Mouse (Mus musculus) heart, adult 8-10 months (tissue): ENCODE measurements around the gene Akt3. TPM values are rescaled to one million over a fixed set of nuclear protein-coding genes. Genes with fewer than 3 reads are reported as not detected.

Experiments
- DNase-seq: peaks from one replicate; pipeline ENCODE4 v3.0.0; 2022; ENCODE audit warnings: low spot score
- total RNA-seq, 4 experiments: library from RNA; stranded (reverse); gene quantifications; 2 replicates each; pipeline ENCODE4 v1.2.4; 2022

Gene Akt3
- total RNA-seq, 4 experiments from 2014 or later, result 16.6 to 19.8 (median 18.6) TPM

- peak; percentile 62 for DNase-seq
Measured at GRCm38 (mm10) chr1:177188708-177189107, 69.3 kb downstream of the Akt3 start.

- DNase-seq, result no peak
Measured at GRCm38 (mm10) chr1:177186751-177187150, 71.3 kb downstream of the Akt3 start.

- DNase-seq, result no peak
Measured at GRCm38 (mm10) chr1:177179635-177180034, 78.4 kb downstream of the Akt3 start.

GRCm38 (mm10) chr1:177175436-177175835, 82.6 kb downstream of the Akt3 start:
- DNase-seq, result no peak

- no peak for DNase-seq
Measured at GRCm38 (mm10) chr1:177171300-177171699, 86.7 kb downstream of the Akt3 start.

- DNase-seq, result no peak
Measured at GRCm38 (mm10) chr1:177165789-177166188, 92.2 kb downstream of the Akt3 start.

DNA sequence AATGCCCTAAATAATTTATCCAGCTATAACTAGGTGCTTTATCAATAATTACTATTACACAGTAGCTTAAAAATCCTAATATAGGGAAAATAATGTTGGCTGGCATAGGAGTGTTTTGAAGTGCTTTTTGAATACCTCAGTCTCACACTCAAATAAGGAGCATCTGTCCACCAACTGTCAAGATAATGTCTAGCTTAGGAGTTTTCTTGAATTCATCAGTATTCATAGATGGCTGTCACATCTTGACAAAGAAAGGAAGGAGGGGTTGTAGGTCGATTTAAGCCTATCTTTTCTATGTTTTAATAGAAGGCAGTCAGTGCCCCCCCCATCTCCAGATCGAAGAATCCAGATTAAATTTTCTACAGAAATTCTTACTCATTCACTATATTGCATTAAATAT, 92.7 kb downstream of the Akt3 start:
- DNase-seq, result no peak

- peak; percentile 10 for DNase-seq
Measured at GRCm38 (mm10) chr1:177150344-177151021, 107.5 kb downstream of the Akt3 start.

- no peak for DNase-seq
Measured at GRCm38 (mm10) chr1:177148746-177149145, 109.3 kb downstream of the Akt3 start.

DNA sequence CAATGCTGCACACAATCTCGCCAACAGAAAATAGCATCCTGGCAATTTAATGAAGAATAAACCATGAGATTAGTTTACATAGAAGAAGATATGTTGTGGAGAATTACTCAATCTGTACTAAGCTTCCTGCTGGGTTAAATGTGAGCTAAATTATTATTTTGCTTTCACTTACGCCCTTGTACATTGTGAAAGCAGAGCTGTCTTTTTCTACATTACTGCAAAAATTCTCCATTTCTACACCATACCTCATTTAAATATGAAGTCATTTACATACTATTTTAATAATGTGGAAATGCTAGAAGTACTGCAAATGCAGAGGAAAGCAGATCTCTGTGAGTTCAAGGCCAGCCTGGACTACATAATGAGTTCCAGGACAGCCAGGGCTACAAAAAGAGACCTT, 116.5 kb downstream of the Akt3 start:
- DNase-seq, result no peak

GRCm38 (mm10) chr1:177139652-177140051, 118.4 kb downstream of the Akt3 start:
- peak; percentile 8 for DNase-seq

- no peak for DNase-seq
Measured at GRCm38 (mm10) chr1:177131458-177131857, 126.5 kb downstream of the Akt3 start.

- no peak for DNase-seq
Measured at GRCm38 (mm10) chr1:177126674-177127073, 131.3 kb downstream of the Akt3 start.

- no peak for DNase-seq
Measured at GRCm38 (mm10) chr1:177110665-177111271, 147.2 kb downstream of the Akt3 start.

DNA sequence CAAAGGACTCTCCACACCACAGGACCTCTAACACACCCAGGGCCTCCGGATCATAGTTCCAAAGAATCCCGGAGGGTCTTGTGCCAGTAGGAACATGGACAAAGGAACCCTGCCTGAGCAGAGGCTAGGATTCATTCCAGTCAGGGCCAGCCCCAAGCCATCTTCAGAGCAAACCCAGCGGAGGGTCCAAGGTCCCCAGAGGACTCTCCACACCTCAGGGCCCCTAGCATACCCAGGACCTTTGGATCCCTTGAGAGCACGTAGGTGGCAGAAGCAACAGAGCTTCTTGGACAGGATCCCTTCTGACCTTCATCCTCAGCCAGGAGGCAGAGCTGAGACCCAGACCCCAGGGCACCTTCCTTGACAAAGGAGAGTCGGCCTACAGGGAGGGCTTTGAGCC, 167.5 kb downstream of the Akt3 start:
- no peak for DNase-seq

GRCm38 (mm10) chr1:177089515-177089914, 168.5 kb downstream of the Akt3 start:
- no peak for DNase-seq

GRCm38 (mm10) chr1:177089048-177089447, 169.0 kb downstream of the Akt3 start:
- DNase-seq, result no peak

DNA sequence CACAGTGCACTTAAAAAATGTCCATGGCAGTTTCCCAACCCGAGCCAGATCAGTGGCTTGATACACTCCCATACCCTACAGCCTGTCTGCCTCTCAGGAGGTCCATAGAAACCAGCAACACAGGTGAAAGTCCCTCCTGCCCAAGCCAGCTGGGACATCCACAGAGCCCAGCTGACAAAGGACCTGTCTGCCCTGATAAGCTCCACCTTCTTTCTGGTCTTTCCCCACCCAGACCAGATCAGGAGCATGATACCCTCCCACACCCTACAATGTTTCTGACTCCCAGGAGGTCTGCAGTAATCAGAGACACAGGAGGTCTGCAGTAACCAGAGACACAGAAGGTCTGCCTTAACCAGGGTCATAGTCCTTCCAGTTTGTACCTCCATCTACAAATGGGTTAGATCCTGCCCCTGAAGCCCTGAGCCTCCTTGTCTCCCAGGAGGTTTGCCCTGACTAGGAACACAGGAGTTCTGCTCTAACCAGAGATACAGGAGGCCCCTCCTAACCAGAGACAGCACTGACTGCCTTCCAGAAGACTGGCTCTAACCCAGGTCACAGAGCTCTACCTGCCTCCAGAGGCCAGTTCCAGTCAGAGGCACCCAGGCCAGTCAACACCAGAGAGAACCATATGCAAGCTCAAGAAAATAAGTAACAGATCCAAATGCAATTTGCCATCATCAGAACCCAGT, 175.9 kb downstream of the Akt3 start:
- DNase-seq, result no peak

DNA sequence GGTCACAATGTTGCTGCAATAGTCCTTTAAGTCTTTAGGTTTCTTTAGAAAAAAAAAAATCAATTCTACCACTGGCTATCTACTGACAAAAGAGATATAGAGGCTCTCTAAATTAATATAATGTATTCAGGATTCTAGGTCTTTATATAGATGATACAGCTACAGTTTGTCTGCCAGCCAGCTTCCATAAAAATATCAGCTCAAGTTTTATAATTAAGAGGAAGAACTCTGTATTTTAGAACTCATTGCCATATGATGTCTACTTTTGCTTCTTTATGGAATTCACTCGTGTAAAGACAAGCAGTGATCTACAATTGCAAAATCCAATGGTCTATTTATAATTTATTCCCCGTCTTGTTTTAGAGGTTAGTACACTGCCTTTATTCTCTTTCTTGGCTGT, 188.8 kb downstream of the Akt3 start:
- no peak for DNase-seq

DNA sequence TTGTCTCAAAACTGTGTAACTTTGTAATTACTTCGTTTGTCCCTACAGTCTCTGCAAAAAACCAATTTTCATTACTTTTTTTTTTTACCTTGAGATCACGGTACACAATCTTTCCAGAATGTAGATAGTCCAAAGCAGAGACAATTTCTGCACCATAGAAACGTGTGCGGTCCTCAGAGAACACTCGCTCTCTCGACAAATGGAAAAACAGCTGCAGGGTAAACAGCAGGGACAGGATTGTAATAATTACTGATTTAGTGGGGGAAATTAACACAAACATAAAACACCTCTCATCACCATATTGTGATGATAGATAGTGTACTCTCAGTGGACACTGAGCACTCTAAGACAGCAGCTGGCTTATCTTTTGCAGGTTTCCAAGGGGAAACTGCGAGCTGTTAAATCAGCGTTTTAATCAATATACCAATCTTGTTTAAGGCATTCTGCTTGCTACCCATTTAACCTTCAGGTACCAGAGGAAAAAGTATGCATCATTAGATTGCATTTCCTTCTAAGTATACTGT, 190.8 kb downstream of the Akt3 start:
- no peak for DNase-seq

GRCm38 (mm10) chr1:177065732-177066131, 192.3 kb downstream of the Akt3 start:
- DNase-seq, result no peak

DNA sequence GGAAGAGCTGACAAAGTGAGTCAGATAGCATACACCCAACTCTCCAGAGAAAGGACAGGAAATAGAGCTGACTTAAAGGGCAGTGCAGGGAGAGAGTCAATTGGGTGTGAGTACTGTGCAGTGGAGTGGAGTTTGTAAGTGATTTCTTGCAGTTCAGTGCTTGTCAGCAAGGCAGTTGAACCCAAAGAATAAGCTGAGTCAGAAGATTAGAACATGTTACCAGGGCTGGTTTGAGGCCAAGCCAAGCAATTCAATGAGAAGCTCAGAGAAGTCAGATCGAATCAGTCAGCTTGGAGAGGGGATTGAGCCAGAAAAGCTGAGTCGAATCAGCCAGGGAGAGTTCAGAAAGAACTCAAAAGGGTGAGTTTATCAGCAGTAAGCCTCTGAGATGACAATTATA, 196.2 kb downstream of the Akt3 start:
- DNase-seq, result no peak

GRCm38 (mm10) chr1:177054891-177055290, 203.1 kb downstream of the Akt3 start:
- DNase-seq, result no peak
